Mouse (Mus musculus): Measurements from ENCODE around the gene Fcgr3.
"Not testable (repeated sequence)": the region's sequence is repeated elsewhere in the genome, so short reads cannot be mapped to it uniquely, and the experiment has no call there.

DNA sequence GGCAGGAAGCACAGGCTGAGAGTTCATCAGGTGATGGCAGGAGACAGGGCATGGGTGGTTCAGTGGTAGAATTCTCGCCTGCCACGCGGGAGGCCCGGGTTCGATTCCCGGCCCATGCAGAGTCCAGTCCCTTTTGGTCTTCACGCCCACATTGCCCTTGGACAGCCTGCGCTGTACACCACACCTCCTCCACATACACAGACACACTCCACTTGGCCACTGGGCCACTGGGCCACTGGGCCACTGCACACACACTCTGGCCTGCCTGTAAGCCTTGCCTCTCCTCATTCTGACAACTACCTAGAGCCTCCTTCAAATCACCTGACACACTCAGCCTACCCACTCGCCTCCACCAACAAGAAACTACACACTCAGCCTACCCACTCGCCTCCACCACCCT lies 1.8 kb upstream of the Fcgr3 start:
- TF ChIP-seq CTCF (IDR thresholded peaks at IDR 0.05; ENCODE audit: control insufficient read depth, insufficient read depth, low read length); POLR2A (IDR thresholded peaks at IDR 0.05; ENCODE audit: borderline replicate concordance, control insufficient read depth, low read depth, low read length): not testable (repeated sequence)
